Mouse (Mus musculus) ES-Bruce4 (cell line): ENCODE data around the gene Fgfr2.

Source experiments
- CTCF ChIP-seq: IDR thresholded peaks from one replicate; pipeline ENCODE4 v1.8.1; 2011; ENCODE audit warnings: low read depth, low read length
- EP300 ChIP-seq: IDR thresholded peaks from 2 replicates; pipeline ENCODE4 v1.6.1; 2011; ENCODE audit warnings: low read depth, low read length; ENCODE audit not compliant: insufficient read depth
- POLR2A ChIP-seq: IDR thresholded peaks from one replicate; pipeline ENCODE4 v1.8.1; 2011; ENCODE audit warnings: low read length; ENCODE audit not compliant: insufficient read depth

DNA sequence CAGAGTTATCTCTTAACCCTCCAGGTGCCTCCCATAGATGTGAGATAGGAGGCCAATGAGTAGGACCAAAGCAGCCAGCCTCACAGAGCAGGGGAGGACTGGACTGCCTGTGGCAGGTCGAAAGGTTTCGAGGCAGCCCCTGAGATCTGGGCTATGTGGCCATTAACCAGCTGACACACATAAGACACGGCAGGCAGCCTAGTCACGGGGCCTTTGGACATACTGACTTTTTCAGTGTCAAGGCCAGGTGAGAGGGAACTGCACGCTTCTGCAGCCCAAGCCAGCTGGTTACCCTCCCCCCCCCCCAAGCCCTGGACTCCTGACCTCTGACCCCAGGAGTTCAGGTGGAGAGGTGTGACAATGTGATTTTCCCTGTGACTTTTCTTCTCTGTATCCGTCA is 458.3 kb downstream of the Fgfr2 start:
- TF ChIP-seq CTCF (no peak), POLR2A (no peak), EP300 (no peak)
